Mouse (Mus musculus) small intestine, adult 2 months (tissue): Measurements from ENCODE around the gene Fcor.

Source experiments
- CTCF ChIP-seq: fragments of 200-500 bp; IDR thresholded peaks from 2 replicates; pipeline ENCODE4 v1.5.1; 2012; ENCODE audit warnings: low read depth, mild to moderate bottlenecking, control low read depth, inconsistent platforms, low read length, moderate library complexity, mixed read lengths; ENCODE audit not compliant: insufficient replicate concordance, insufficient read length; ENCODE audit errors: extremely low read depth
- POLR2A ChIP-seq: fragments of 200-500 bp; IDR thresholded peaks from 2 replicates; pipeline ENCODE4 v1.6.1; 2012; ENCODE audit warnings: low read depth, mild to moderate bottlenecking, control low read depth, inconsistent platforms, low read length, moderate library complexity

GRCm38 (mm10) chr8:3679236-3679635 lies 7.1 kb upstream of the Fcor start:
- no peak for TF ChIP-seq CTCF
- no peak for TF ChIP-seq POLR2A
